Mouse (Mus musculus) hindbrain, embryonic 11.5 days (tissue): ENCODE results near the gene Alg12. TPM values are rescaled to one million over a fixed set of nuclear protein-coding genes. Genes with fewer than 3 reads are reported as not detected.

Source experiments
- ATAC-seq: fragments of 200-750 bp; cut with Nextera tagmentation; 2 replicates; pipeline ENCODE4 v1.8.0; 2017; ENCODE audit warnings: mild to moderate bottlenecking, moderate TSS enrichment, moderate library complexity; ENCODE audit not compliant: low FRiP score
- DNase-seq: peaks from one replicate; pipeline ENCODE4 v3.0.0-alpha.2; 2015; ENCODE audit warnings: low spot score
- H3K27ac ChIP-seq: fragments of 300-500 bp; sonication (generic); 2 replicates; pipeline ENCODE4 v1.5.1; 2014; ENCODE audit warnings: mild to moderate bottlenecking, low read depth, low read length
- H3K27me3 ChIP-seq: fragments of 300-500 bp; sonication (generic); 2 replicates; pipeline ENCODE4 v1.6.1; 2014; ENCODE audit warnings: mild to moderate bottlenecking, low read length, moderate library complexity, mixed read lengths; ENCODE audit not compliant: control insufficient read depth, insufficient read depth
- H3K36me3 ChIP-seq: fragments of 300-500 bp; sonication (generic); 2 replicates; pipeline ENCODE4 v1.6.1; 2014; ENCODE audit warnings: mild to moderate bottlenecking, low read length, moderate library complexity, mixed read lengths; ENCODE audit not compliant: control insufficient read depth, insufficient read depth
- H3K4me1 ChIP-seq: fragments of 300-500 bp; sonication (generic); replicated peaks from 2 replicates; pipeline ENCODE4 v1.6.1; 2014; ENCODE audit warnings: low read length, mixed read lengths; ENCODE audit not compliant: control insufficient read depth, insufficient read depth
- H3K4me2 ChIP-seq: fragments of 300-500 bp; sonication (generic); replicated peaks from 2 replicates; pipeline ENCODE4 v1.6.1; 2014; ENCODE audit warnings: mild to moderate bottlenecking, low read depth, low read length
- H3K4me3 ChIP-seq: fragments of 300-500 bp; sonication (generic); 2 replicates; pipeline ENCODE4 v1.5.1; 2014; ENCODE audit warnings: low read depth, low read length
- H3K9ac ChIP-seq: fragments of 300-500 bp; sonication (generic); 2 replicates; pipeline ENCODE4 v1.6.1; 2014; ENCODE audit warnings: low read depth, low read length
- H3K9me3 ChIP-seq: fragments of 300-500 bp; sonication (generic); 2 replicates; pipeline ENCODE4 v1.6.1; 2016; ENCODE audit warnings: low read length; ENCODE audit not compliant: control insufficient read depth
- WGBS: fragments of 180-500 bp; shearing (Covaris S2); extraction: QIAGEN DNeasy Blood & Tissue Kit; methylation state at CpG from one replicate; pipeline ENCODE4 v1.1.7; 2014; 5-methylcytosine and 5-hydroxymethylcytosine counted together
- polyA plus RNA-seq: library from polyadenylated mRNA; unstranded; fragments of >200 nt; fragmentation: Nextera tagmentation; extraction: Ambion mirVana; gene quantifications from 2 replicates; pipeline ENCODE4 v1.2.1, GENCODE M21; 2014

Alg12 gene
- polyA plus RNA-seq, 1 experiment from 2014 or later: 10.6 TPM

DNA sequence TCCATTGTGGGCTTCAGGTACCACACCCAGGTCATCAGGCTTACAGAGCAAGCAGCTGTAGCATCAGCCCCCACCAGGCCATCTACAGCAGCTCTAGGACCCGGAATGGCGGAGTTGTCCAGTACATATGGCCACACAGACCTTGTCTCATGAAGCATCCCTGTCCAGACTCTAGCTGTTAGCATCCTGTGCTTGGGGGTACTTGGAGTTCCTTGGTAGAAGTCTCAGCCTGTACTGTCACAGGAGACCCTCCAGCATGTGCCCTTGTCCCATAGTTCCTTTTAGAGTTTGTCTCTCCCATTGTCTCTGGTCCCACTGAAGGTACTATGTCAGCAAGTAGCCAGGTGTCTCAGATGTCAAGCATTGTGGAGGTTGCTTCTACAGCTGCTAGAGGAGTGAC lies 30.5 kb upstream of the Alg12 start:
- Histone ChIP-seq H3K4me1 (no peaks in the 10 kb centered on the region), H3K27me3 (no peaks in the 10 kb centered on the region), H3K27ac (no peak overlapping the region), H3K9ac (no peak overlapping the region), H3K4me3 (no peak overlapping the region), H3K4me2 (no peak overlapping the region), H3K9me3 (no peaks in the 10 kb centered on the region), H3K36me3 (no peaks in the 10 kb centered on the region)
- DNase-seq (no peak), ATAC-seq (no peak)
- 88% methylated on average over 2 of the region's 2 CpGs for WGBS

DNA sequence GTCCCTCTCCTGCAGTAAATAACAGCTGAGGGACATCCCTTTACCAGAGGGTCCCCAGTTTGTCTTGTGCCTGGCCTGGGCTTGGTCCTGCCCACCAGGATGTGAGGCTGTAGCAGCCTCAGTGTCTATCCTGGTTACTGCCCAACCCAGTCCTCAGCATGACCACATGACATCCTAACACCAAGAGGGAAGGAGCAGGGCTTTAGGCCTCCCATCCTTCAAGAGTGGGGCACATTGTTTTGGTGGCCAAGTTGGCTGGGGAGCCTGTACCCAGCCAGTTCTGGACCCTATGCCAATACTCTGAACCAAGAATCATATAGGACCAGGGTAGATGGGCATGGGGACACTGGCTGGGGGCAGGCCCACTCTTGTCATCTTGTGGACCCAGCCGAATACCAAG lies 29.5 kb upstream of the Alg12 start:
- Histone ChIP-seq H3K9me3 (no peaks in the 10 kb centered on the region), H3K4me2 (no peak overlapping the region), H3K9ac (no peak overlapping the region), H3K27ac (no peak overlapping the region), H3K27me3 (no peaks in the 10 kb centered on the region), H3K4me1 (no peaks in the 10 kb centered on the region), H3K4me3 (no peak overlapping the region), H3K36me3 (no peaks in the 10 kb centered on the region)
- WGBS: 100% methylated on average over 1 of the region's 1 CpGs
- ATAC-seq (no peak), DNase-seq (no peak)

DNA sequence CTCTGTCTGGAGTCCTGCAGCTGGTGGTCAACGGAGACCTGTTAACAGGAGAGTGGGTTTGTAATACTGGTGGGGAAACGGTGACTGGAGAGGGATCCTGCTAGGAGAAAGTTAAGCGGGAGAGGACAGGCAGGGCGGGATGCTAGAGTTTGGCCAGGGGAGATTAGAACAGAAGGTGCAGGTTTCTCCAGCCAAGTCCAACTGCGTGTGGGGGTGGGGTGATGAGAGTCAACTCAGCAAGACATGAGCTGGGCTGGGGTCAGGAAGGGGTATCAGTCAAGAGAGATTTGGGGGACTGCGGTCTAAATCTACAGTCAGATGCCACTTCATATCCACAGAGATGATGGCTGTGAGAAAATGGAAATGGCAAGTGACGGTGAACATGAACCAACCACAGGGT lies 25.8 kb upstream of the Alg12 start:
- H3K9ac ChIP-seq: no peak overlapping the region
- no peak overlapping the region for H3K4me2 ChIP-seq
- H3K27ac ChIP-seq: no peak overlapping the region
- no peaks in the 10 kb centered on the region for H3K36me3 ChIP-seq
- ATAC-seq: no peak
- H3K4me1 ChIP-seq: no peaks in the 10 kb centered on the region
- WGBS: 93% methylated on average over 7 of the region's 7 CpGs
- H3K4me3 ChIP-seq: no peak overlapping the region
- no peaks in the 10 kb centered on the region for H3K27me3 ChIP-seq
- H3K9me3 ChIP-seq: no peaks in the 10 kb centered on the region
- DNase-seq: no peak

DNA sequence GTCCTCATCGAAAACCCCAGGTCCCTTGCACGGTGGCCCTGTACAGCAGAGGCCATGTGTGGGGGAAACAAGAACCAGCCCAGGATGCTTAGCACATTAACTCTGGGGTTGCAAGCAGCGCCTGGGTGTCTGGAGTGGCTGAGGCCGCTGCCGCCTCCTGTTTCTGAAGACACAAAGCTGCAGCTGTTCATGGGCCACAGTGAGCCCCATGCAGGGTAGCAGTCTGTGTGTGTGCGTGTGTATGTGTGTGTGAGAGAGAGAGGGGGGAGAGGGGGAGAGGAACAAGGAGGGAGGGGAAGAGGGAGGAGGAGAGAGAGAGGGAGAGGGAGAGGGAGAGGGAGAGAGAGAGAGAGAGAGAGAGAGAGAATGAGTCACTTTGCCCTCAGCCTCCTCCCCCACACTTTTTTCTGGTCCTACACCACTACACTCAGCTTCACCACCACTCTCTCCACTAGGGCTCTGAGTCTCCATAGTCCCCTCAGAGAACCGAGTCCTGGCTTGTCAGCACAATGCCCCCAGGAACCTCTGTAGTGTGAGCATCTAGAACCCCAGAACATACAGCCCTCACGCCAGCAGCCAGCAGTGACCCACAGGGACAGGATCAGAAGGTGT lies 24.5 kb upstream of the Alg12 start:
- Histone ChIP-seq H3K4me3 (no peak overlapping the region), H3K27me3 (no peaks in the 10 kb centered on the region), H3K4me1 (0 out of 2 replicates have a peak, but pooled peaks cover 3% of the 10 kb centered on the region), H3K9ac (no peak overlapping the region), H3K36me3 (no peaks in the 10 kb centered on the region), H3K4me2 (no peak overlapping the region), H3K27ac (no peak overlapping the region), H3K9me3 (no peaks in the 10 kb centered on the region)
- DNase-seq: peak; percentile 21
- ATAC-seq: no peak
- 50% methylated on average over 8 of the region's 8 CpGs for WGBS

DNA sequence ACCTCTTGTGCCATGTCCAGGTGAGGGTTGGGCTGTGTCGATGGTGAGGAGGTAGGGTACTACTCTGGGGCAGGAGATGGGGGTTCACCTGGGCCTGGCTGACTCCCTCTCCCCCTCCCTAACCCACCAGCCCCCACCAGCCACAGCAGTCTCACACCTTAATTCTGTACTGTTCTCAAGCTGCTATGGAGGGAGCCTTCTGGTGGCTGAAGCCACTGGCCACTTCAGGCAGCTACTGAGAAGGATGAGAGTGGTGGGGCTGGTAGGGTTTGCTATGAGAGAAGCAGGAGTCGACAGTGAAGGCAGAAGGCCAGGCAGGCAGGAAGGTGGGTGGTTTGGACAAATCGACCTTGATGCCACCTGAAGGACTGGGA lies 23.2 kb upstream of the Alg12 start:
- ATAC-seq (no peak), DNase-seq (no peak)
- Histone ChIP-seq H3K4me2 (no peak overlapping the region), H3K4me1 (0 out of 2 replicates have a peak, but pooled peaks cover 3% of the 10 kb centered on the region), H3K27me3 (no peaks in the 10 kb centered on the region), H3K36me3 (no peaks in the 10 kb centered on the region), H3K27ac (no peak overlapping the region), H3K4me3 (no peak overlapping the region), H3K9ac (no peak overlapping the region), H3K9me3 (no peaks in the 10 kb centered on the region)
- WGBS: 81% methylated on average over 3 of the region's 3 CpGs

DNA sequence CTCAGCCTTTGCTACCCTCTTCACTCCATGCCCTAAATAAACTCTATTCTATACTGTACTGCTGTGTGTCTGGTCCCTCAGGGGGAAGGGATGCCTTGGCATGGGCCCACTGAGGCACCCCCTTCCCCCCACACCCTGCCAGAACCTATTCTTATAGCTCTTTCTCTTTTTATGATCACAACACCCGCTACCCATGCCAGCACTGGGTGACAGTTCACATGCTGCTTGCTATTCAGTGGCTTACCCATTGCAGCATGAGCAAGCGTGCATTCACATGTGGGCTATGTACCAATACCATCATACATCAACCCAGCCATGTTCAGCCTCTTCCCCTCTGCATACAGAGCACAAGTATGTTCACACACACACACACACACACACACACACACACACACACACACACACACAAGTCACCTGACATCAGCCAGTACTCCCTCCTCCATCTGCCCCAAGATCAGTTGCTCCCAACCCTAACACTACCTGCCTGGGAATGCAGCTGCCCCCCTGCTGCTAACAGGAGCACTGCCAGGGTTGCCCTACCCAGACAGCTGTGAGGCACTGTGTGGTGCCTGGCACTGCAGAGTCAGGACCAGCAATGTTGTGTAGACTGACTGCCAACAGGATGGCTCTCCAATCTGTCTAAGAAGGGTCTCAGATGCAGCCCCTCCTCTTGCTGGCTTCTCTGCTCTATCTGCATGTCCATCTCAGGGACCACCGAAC lies 22.6 kb upstream of the Alg12 start:
- Histone ChIP-seq H3K27ac (no peak overlapping the region), H3K4me2 (no peak overlapping the region), H3K4me1 (peaks cover 3% of the 10 kb centered on the region; the same call in 1 of the 2 replicates), H3K9me3 (no peaks in the 10 kb centered on the region), H3K4me3 (no peak overlapping the region), H3K27me3 (no peaks in the 10 kb centered on the region), H3K36me3 (no peaks in the 10 kb centered on the region), H3K9ac (no peak overlapping the region)
- DNase-seq (no peak), ATAC-seq (no peak)
- 94% methylated on average over 3 of the region's 3 CpGs for WGBS

DNA sequence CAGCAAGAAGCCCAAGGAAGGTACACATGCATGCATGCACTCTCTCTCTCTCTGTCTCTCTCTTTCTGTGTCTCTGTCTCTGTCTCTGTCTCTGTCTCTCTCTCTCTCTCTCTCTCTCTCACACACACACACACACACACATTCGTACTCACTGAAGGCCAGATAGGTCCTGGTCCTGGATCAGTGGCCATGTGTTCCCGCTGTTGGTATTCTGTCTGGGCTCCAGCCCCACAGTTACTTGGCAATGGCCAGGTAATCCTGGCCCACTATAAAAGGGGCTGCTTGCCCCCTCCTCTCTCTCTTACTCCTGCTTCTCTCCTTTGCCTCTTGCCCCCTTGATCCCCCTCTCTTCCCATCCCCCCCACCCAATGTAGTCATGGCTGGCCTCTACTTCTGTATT lies 22.0 kb upstream of the Alg12 start:
- no peaks in the 10 kb centered on the region for H3K36me3 ChIP-seq
- H3K9me3 ChIP-seq: no peaks in the 10 kb centered on the region
- H3K9ac ChIP-seq: no peak overlapping the region
- H3K27ac ChIP-seq: no peak overlapping the region
- no peak overlapping the region for H3K4me2 ChIP-seq
- DNase-seq (no peak), ATAC-seq (no peak)
- no peak overlapping the region for H3K4me3 ChIP-seq
- peaks cover 3% of the 10 kb centered on the region; the same call in 1 of the 2 replicates for H3K4me1 ChIP-seq
- 100% methylated on average over 2 of the region's 2 CpGs for WGBS
- H3K27me3 ChIP-seq: no peaks in the 10 kb centered on the region

DNA sequence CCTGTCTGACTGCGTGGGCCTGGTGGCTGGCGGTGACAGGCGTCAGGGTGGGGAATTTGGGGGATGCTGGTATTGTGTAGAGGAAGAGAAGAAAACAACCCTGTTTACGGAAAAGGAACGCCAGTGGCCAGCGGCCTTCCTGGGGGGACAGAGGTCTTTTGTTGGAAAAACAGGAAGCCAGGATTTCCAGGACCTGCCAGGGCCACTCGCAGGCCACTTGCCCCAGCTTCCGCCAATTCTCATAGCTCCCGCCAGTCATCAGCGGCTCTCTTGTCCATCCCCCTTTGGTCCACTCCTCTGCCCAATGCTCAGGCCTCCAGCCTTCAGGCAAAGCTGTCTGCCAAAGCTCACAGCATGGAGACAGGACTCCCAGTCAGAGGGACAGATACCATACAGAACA lies 21.0 kb upstream of the Alg12 start:
- WGBS: 64% methylated on average over 10 of the region's 10 CpGs
- Histone ChIP-seq H3K4me3 (no peak overlapping the region), H3K9ac (no peak overlapping the region), H3K4me2 (no peak overlapping the region), H3K9me3 (no peaks in the 10 kb centered on the region), H3K27me3 (no peaks in the 10 kb centered on the region), H3K27ac (no peak overlapping the region), H3K36me3 (no peaks in the 10 kb centered on the region), H3K4me1 (peaks cover 3% of the 10 kb centered on the region; the same call in 1 of the 2 replicates)
- ATAC-seq (no peak), DNase-seq (peak; percentile 12)

DNA sequence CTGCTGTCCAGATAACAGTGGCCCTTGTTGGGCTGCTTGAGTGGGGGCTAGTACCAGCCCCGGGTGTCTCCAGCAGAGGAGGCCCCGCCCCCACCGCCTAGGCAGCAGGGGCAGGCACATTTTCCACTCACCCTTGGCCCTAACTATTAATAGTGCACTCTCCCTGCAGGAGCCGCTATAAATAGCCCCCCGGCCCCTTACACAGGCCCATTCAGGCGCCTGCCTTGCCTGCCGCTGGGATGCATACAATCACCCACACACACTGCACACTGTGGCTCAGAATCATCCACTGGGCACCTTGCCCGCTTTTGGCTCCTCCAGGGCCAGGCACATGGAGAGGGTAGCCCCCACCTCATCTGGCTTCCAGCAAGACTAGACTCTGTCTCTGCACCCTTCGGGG lies 20.2 kb upstream of the Alg12 start:
- H3K9me3 ChIP-seq: no peaks in the 10 kb centered on the region
- H3K4me2 ChIP-seq: no peak overlapping the region
- H3K27me3 ChIP-seq: no peaks in the 10 kb centered on the region
- no peak overlapping the region for H3K9ac ChIP-seq
- H3K27ac ChIP-seq: no peak overlapping the region
- 30% methylated on average over 9 of the region's 9 CpGs for WGBS
- H3K4me3 ChIP-seq: no peak overlapping the region
- ATAC-seq (peak; percentile 48), DNase-seq (peak; percentile 28)
- H3K36me3 ChIP-seq: no peaks in the 10 kb centered on the region
- H3K4me1 ChIP-seq: peaks cover 3% of the 10 kb centered on the region; the same call in 1 of the 2 replicates
